Mouse (Mus musculus): Measurements from ENCODE around the gene Atg2a. TPM values are rescaled to one million over a fixed set of nuclear protein-coding genes. Genes with fewer than 3 reads are reported as not detected.

Atg2a gene
- polyA plus RNA-seq, 1 experiment from 2014 or later: 13.6 TPM

DNA sequence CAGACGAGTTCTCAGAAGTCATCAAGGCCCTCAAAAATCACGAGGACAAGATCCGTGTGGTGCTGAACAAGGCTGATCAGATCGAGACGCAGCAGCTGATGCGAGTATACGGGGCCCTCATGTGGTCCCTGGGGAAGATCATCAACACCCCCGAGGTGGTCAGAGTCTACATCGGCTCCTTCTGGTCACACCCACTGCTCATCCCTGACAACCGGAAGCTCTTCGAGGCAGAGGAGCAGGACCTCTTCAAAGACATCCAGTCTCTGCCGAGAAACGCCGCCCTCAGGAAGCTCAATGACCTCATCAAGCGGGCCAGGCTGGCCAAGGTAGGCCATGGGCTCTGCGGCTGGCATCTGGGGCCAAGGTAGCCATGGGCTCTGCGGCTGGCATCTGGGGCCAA is 52.8 kb downstream of the Atg2a start:
- DNase-seq (ENCODE audit: low spot score): no peak
- no peaks in the 10 kb centered on the region for H3K27me3 ChIP-seq (replicated peaks; ENCODE audit: low read depth, poor library complexity, severe bottlenecking)
- peaks cover 96% of the 10 kb centered on the region for H3K36me3 ChIP-seq (replicated peaks)
- WGBS: 93% methylated on average over 17 of the region's 17 CpGs
- H3K9me3 ChIP-seq: no peaks in the 10 kb centered on the region
- H3K27ac ChIP-seq (replicated peaks): no peak overlapping the region
- H3K4me3 ChIP-seq: no peak overlapping the region
- peaks cover 7% of the 10 kb centered on the region; the same call in 1 of the 2 replicates for H3K4me1 ChIP-seq

DNA sequence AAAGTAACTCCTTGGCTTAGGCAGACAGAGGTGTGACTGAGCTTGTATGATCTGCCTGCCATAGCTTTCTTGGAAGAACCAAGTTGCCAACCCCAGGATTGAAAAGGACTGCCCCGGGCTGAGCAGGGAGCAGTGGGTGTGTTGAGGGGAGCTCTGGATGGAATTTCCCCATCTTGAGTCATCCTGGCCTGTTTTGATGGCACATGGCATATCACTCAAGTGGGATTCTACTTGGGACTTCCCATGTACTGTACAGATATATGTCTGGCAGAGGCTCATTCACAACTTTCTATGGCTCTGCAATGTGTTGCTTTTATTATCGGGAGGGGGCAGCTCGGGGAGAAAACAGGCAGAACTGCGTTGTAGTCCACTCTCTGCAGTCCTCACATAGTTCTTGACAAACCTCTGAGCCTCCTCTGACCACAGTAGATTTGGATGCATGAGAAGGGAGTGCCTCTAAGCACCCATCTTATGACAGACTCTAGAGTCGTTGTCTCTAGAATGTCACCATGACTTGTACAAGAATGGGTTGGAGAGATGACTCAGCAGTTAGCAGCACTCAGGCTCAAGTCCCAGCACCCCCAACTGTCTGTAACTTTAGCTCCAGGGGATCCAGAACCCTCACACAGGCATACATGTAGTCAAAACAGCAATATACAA is 55.2 kb downstream of the Atg2a start:
- H3K27me3 ChIP-seq (replicated peaks; ENCODE audit: low read depth, poor library complexity, severe bottlenecking): no peaks in the 10 kb centered on the region
- no peak overlapping the region for H3K4me3 ChIP-seq
- peaks cover 3% of the 10 kb centered on the region; the same call in 1 of the 2 replicates for H3K4me1 ChIP-seq
- peaks cover 96% of the 10 kb centered on the region for H3K36me3 ChIP-seq (replicated peaks)
- H3K9me3 ChIP-seq: no peaks in the 10 kb centered on the region
- H3K27ac ChIP-seq (replicated peaks): no peak overlapping the region
- DNase-seq (ENCODE audit: low spot score): no peak
- WGBS: 84% methylated on average over 5 of the region's 5 CpGs

DNA sequence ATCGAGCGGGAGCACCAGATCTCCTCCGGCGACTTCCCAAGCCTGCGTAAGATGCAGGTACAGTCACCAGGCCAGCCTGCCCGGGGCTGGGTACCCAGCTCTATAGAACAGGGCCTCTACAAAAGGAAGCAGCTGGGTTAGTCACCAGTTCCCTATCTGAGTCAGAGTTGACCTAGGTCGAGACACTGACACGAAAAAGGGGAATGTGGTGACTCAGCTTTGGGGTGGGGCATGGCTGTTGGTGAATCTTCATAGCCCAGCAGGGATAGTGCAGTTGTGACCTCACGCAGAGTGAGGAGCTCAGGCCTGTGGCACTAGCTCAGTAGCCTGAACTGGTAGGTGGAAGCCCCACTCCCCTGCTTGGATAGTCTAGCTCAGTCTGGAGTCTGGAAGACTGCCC is 56.2 kb downstream of the Atg2a start:
- no peak for DNase-seq (ENCODE audit: low spot score)
- H3K27me3 ChIP-seq (replicated peaks; ENCODE audit: low read depth, poor library complexity, severe bottlenecking): no peaks in the 10 kb centered on the region
- WGBS: 92% methylated on average over 9 of the region's 9 CpGs
- H3K9me3 ChIP-seq: no peaks in the 10 kb centered on the region
- H3K27ac ChIP-seq (replicated peaks): no peak overlapping the region
- H3K4me1 ChIP-seq: peaks cover 3% of the 10 kb centered on the region; the same call in 1 of the 2 replicates
- peaks cover 88% of the 10 kb centered on the region for H3K36me3 ChIP-seq (replicated peaks)
- no peak overlapping the region for H3K4me3 ChIP-seq

DNA sequence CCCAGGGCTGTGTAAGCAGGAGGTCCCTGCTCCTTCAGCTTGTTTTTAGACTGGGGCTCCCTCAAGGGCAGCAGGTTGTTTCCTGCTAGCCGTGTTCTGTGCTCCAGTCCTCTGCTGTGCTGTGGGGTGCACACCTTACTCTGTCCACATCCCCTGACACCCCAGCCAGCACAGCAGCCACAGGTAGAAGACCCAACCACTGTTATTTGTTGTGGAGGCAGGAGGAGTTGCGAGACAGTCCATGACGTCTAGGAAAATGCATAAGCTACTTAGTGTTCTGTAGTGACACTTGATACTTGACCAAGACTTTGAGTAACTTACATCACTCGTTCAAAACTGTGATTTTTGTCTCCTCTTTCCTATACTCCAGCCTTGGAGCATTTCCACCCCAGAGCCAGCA is 57.5 kb downstream of the Atg2a start:
- no peak for DNase-seq (ENCODE audit: low spot score)
- Histone ChIP-seq H3K4me3 (no peak overlapping the region), H3K36me3 (replicated peaks) (peaks cover 76% of the 10 kb centered on the region), H3K4me1 (peaks cover 5% of the 10 kb centered on the region; the same call in 1 of the 2 replicates), H3K9me3 (no peaks in the 10 kb centered on the region), H3K27me3 (replicated peaks; ENCODE audit: low read depth, poor library complexity, severe bottlenecking) (no peaks in the 10 kb centered on the region), H3K27ac (replicated peaks) (no peak overlapping the region)
- 78% methylated on average over 4 of the region's 4 CpGs for WGBS

GRCm38 (mm10) chr19:6299450-6300267 is 58.2 kb downstream of the Atg2a start:
- WGBS: 84% methylated on average over 7 of the region's 7 CpGs
- Histone ChIP-seq H3K27me3 (replicated peaks; ENCODE audit: low read depth, poor library complexity, severe bottlenecking) (no peaks in the 10 kb centered on the region), H3K9me3 (no peaks in the 10 kb centered on the region), H3K4me3 (no peak overlapping the region), H3K4me1 (peaks cover 5% of the 10 kb centered on the region; the same call in 1 of the 2 replicates), H3K36me3 (replicated peaks) (peaks cover 70% of the 10 kb centered on the region), H3K27ac (replicated peaks) (peak overlapping the region; percentile 40; the same call in 1 of the 2 replicates)
- DNase-seq (ENCODE audit: low spot score): no peak

DNA sequence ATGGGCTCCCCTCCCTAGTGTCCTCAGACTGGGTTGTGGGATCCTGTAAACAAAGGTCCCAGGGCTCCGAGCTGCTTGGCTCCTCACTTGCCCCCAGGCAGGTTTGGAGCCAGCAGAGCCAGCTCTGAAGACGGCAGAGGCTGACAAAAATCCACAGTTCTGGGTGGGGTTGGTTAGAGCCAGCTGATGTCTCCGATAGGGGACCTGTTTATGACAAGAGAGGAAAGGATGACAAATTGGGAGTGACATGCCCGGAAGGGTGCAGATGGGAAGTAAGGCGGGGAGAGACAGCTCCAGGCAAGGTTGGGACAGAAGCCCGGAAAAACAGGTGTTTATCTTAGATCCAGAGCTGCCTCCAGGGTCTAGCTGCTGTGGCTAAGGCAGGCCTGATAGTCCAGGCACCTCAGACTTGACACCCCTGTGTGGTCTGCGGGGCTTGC is 59.0 kb downstream of the Atg2a start:
- Histone ChIP-seq H3K27ac (replicated peaks) (0 out of 2 replicates have a peak overlapping the region, but pooled peaks have one; percentile 40), H3K36me3 (replicated peaks) (peaks cover 62% of the 10 kb centered on the region), H3K9me3 (no peaks in the 10 kb centered on the region), H3K27me3 (replicated peaks; ENCODE audit: low read depth, poor library complexity, severe bottlenecking) (no peaks in the 10 kb centered on the region), H3K4me3 (no peak overlapping the region), H3K4me1 (peaks cover 5% of the 10 kb centered on the region; the same call in 1 of the 2 replicates)
- 68% methylated on average over 7 of the region's 7 CpGs for WGBS
- DNase-seq (ENCODE audit: low spot score): no peak

DNA sequence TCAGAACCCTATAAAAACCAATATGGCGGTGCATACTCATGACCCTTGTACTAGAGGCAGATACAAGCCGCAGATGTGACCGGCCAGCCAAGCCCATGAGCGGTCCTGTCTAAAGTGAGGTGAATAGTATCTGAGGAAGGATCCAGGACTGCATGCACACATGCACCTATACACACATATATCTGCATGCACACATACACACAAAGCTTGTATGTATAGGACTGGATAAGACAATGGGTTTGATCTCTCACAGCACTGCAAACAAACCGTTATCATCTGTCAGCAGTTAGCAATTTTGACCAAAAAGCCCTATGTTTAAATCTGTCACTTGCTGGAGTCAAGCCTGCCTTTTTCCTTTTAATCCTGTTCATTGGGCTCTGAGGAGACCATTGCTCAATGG is 60.6 kb downstream of the Atg2a start:
- H3K27ac ChIP-seq (replicated peaks): no peak overlapping the region
- DNase-seq (ENCODE audit: low spot score): no peak
- peaks cover 45% of the 10 kb centered on the region for H3K36me3 ChIP-seq (replicated peaks)
- 93% methylated on average over 5 of the region's 5 CpGs for WGBS
- no peak overlapping the region for H3K4me3 ChIP-seq
- no peaks in the 10 kb centered on the region for H3K9me3 ChIP-seq
- H3K4me1 ChIP-seq: peaks cover 19% of the 10 kb centered on the region
- no peaks in the 10 kb centered on the region for H3K27me3 ChIP-seq (replicated peaks; ENCODE audit: low read depth, poor library complexity, severe bottlenecking)

DNA sequence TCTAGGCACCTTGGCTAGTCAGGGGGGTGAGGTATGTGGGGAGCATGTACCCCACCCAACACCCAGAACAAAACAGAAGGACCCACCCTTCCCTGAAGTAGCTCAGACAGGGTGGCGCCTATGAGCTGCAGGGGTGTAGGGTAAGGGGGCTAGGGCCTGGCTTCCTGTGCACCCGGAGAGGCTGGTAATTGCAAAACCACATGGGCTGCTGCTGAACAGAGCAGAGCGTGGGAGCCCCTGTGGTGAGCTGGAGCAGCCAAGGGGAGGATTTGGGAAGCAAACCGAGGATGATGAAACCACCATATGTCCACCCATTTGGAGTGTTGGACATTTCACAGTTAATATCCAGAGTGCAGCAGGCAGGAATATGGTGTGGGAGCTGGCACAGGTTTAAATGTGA is 61.1 kb downstream of the Atg2a start:
- 49% methylated on average over 4 of the region's 4 CpGs for WGBS
- Histone ChIP-seq H3K27me3 (replicated peaks; ENCODE audit: low read depth, poor library complexity, severe bottlenecking) (no peaks in the 10 kb centered on the region), H3K9me3 (no peaks in the 10 kb centered on the region), H3K4me3 (no peak overlapping the region), H3K27ac (replicated peaks) (no peak overlapping the region), H3K4me1 (peaks cover 23% of the 10 kb centered on the region), H3K36me3 (replicated peaks) (peaks cover 41% of the 10 kb centered on the region)
- DNase-seq (ENCODE audit: low spot score): no peak

DNA sequence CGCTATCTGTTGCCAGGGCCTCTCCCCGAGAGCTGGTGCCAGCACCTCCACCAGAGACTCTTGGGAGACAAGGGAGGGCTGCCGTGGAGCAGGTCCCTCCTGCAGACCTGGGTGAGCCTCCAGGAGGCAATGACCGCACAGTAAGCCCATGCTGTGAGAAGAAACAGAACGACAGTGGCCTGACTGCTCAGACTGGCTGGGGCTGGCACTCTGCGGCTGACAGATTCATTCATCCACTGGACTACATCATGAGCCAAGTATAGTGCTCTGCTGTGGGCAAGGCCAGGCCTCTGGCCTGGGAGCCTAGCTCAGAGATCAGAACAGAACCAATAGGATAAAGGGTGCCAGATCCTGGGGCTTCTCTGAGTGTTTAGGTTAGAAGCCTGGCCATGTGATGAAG is 62.4 kb downstream of the Atg2a start:
- 80% methylated on average over 6 of the region's 6 CpGs for WGBS
- Histone ChIP-seq H3K27me3 (replicated peaks; ENCODE audit: low read depth, poor library complexity, severe bottlenecking) (no peaks in the 10 kb centered on the region), H3K36me3 (replicated peaks) (peaks cover 28% of the 10 kb centered on the region), H3K4me3 (no peak overlapping the region), H3K9me3 (no peaks in the 10 kb centered on the region), H3K4me1 (peaks cover 36% of the 10 kb centered on the region), H3K27ac (replicated peaks) (peak overlapping the region; percentile 19; the same call in 1 of the 2 replicates)
- no peak for DNase-seq (ENCODE audit: low spot score)

- H3K4me1 ChIP-seq: peaks cover 39% of the 10 kb centered on the region
- H3K9me3 ChIP-seq: no peaks in the 10 kb centered on the region
- no peaks in the 10 kb centered on the region for H3K27me3 ChIP-seq (replicated peaks; ENCODE audit: low read depth, poor library complexity, severe bottlenecking)
- no peak overlapping the region for H3K4me3 ChIP-seq
- WGBS: 24% methylated on average over 5 of the region's 5 CpGs
- H3K36me3 ChIP-seq (replicated peaks): peaks cover 17% of the 10 kb centered on the region
- H3K27ac ChIP-seq (replicated peaks): no peak overlapping the region
- DNase-seq (ENCODE audit: low spot score): peak; percentile 90
Measured at GRCm38 (mm10) chr19:6304787-6305516, 63.5 kb downstream of the Atg2a start.

GRCm38 (mm10) chr19:6305517-6306115 is 64.1 kb downstream of the Atg2a start:
- H3K27me3 ChIP-seq (replicated peaks; ENCODE audit: low read depth, poor library complexity, severe bottlenecking): no peaks in the 10 kb centered on the region
- DNase-seq (ENCODE audit: low spot score): no peak
- H3K9me3 ChIP-seq: no peaks in the 10 kb centered on the region
- WGBS: 57% methylated on average over 8 of the region's 8 CpGs
- peaks cover 36% of the 10 kb centered on the region for H3K4me1 ChIP-seq
- H3K36me3 ChIP-seq (replicated peaks): peaks cover 15% of the 10 kb centered on the region
- H3K27ac ChIP-seq (replicated peaks): peak overlapping the region; percentile 88
- H3K4me3 ChIP-seq: peak overlapping the region; percentile 85

- DNase-seq (ENCODE audit: low spot score): peak; percentile 91
- Histone ChIP-seq H3K36me3 (replicated peaks) (peaks cover 15% of the 10 kb centered on the region), H3K9me3 (no peaks in the 10 kb centered on the region), H3K27ac (replicated peaks) (peak within 1 kb of the TSS; percentile 88), H3K4me1 (peaks cover 36% of the 10 kb centered on the region), H3K27me3 (replicated peaks; ENCODE audit: low read depth, poor library complexity, severe bottlenecking) (no peaks in the 10 kb centered on the region), H3K4me3 (peak within 1 kb of the TSS; percentile 85)
- under 1% methylated on average over 38 of the region's 38 CpGs for WGBS
Measured at GRCm38 (mm10) chr19:6306137-6306551, 64.7 kb downstream of the Atg2a start, which contains the start of gene Cdc42bpg. Cdc42bpg (plus strand) TSS chr19:6306456.

Data from embryonic facial prominence, embryonic 10.5 days (tissue).